In genomic region chr2:34668440-34669191, GRCm38 (mm10) we compare ENCODE assay signal across 9 mouse cellular contexts.
A peak's percentile ranks its signal among the peaks of the same experiment; 100 is the strongest.
DNase-seq lines count a peak whose midpoint lies in the region; ATAC-seq and TF ChIP-seq lines count a peak whose summit lies in the region.
"Had no signal": no experiment of that assay in that cellular context is flagged by ENCODE, and none has a peak within 500 bp of the region (broad histone marks: within the 10 kb centered on the region; RNA-seq: fewer than 3 reads in every experiment).

No protein-coding gene starts in this region.

- H3K4me2 ChIP-seq in heart, embryonic 13.5 days, result peak overlapping the region; percentile 57
- H3K4me2 ChIP-seq in forebrain, postnatal 0 days (ENCODE audit: low read depth), result no peak overlapping the region; the same call in 1 of the 2 replicates
- H3K4me2 ChIP-seq in limb, embryonic 15.5 days, result no peak overlapping the region

- H3K4me3 ChIP-seq in heart, embryonic 13.5 days, result peak overlapping the region; percentile 25; the same call in 1 of the 2 replicates
- no peak overlapping the region for H3K4me3 ChIP-seq in forebrain, postnatal 0 days (ENCODE audit: low read depth, low read length)
- 0 out of 2 replicates have a peak overlapping the region, but pooled peaks have one; percentile 3 for H3K4me3 ChIP-seq in limb, embryonic 15.5 days

- WGBS in heart, embryonic 13.5 days, result 40% methylated on average over 17 of the region's 17 CpGs
- 42% methylated on average over 17 of the region's 17 CpGs for WGBS in forebrain, postnatal 0 days
- WGBS in limb, embryonic 15.5 days, result 33% methylated on average over 17 of the region's 17 CpGs

- no peak for DNase-seq in heart, postnatal 10 days
- DNase-seq in ES-CJ7 (ENCODE audit: low read depth, low spot score), result peak; percentile 58
- peak; percentile 41 for DNase-seq in forebrain, postnatal 0 days
- no peak for DNase-seq in testis, postnatal 14 days (ENCODE audit: low spot score)
- no peak for DNase-seq in kidney, adult 11 months

- no peaks in the 10 kb centered on the region for H3K9me3 ChIP-seq in heart, embryonic 13.5 days
- H3K9me3 ChIP-seq in forebrain, postnatal 0 days (ENCODE audit: low read length), result no peaks in the 10 kb centered on the region
- no peaks in the 10 kb centered on the region for H3K9me3 ChIP-seq in limb, embryonic 15.5 days
- H3K9me3 ChIP-seq: G1E had no signal

- intact Hi-C loops in heart, postnatal 10 days (cut with DNase I), result no loop called here

- no peaks in the 10 kb centered on the region for H3K36me3 ChIP-seq in heart, embryonic 13.5 days
- no peaks in the 10 kb centered on the region; the same call in 1 of the 2 replicates for H3K36me3 ChIP-seq in forebrain, postnatal 0 days (ENCODE audit: insufficient read depth)
- H3K36me3 ChIP-seq in limb, embryonic 15.5 days, result no peaks in the 10 kb centered on the region

- peak overlapping the region; percentile 89 for H3K27ac ChIP-seq in heart, embryonic 13.5 days (replicated peaks)
- H3K27ac ChIP-seq in forebrain, postnatal 0 days (ENCODE audit: low read depth, low read length), result no peak overlapping the region
- no peak overlapping the region for H3K27ac ChIP-seq in limb, embryonic 15.5 days

- TF ChIP-seq CTCF in forebrain, postnatal 0 days (IDR thresholded peaks at IDR 0.05; ENCODE audit: low read depth), result no peak

- H3K9ac ChIP-seq in heart, embryonic 13.5 days, result peak overlapping the region; percentile 61
- H3K9ac ChIP-seq in forebrain, postnatal 0 days, result no peak overlapping the region
- H3K9ac ChIP-seq in limb, embryonic 15.5 days, result no peak overlapping the region

- H3K4me1 ChIP-seq in heart, embryonic 13.5 days, result peaks cover 34% of the 10 kb centered on the region
- H3K4me1 ChIP-seq in forebrain, postnatal 0 days (ENCODE audit: insufficient read depth), result no peaks in the 10 kb centered on the region
- H3K4me1 ChIP-seq in limb, embryonic 15.5 days, result peaks cover 15% of the 10 kb centered on the region

- no peak for ATAC-seq in heart, embryonic 13.5 days (ENCODE audit: extremely low read depth, insufficient number of reproducible peaks, low FRiP score, low TSS enrichment)
- ATAC-seq in forebrain, postnatal 0 days, result peak; percentile 27
- ATAC-seq in limb, embryonic 15.5 days (ENCODE audit: insufficient number of reproducible peaks, low FRiP score, low TSS enrichment, low read depth), result no peak
- ATAC-seq in megakaryocyte-erythroid progenitor cell, adult 5-6 weeks (replicated peaks; ENCODE audit: low FRiP score, low TSS enrichment, poor library complexity, severe bottlenecking), result no peak

- H3K27me3 ChIP-seq in heart, embryonic 13.5 days (replicated peaks), result 0 out of 2 replicates have a peak, but pooled peaks cover 2% of the 10 kb centered on the region
- H3K27me3 ChIP-seq in forebrain, postnatal 0 days (ENCODE audit: insufficient read depth, low read length), result no peaks in the 10 kb centered on the region
- peaks cover 11% of the 10 kb centered on the region; the same call in 1 of the 2 replicates for H3K27me3 ChIP-seq in limb, embryonic 15.5 days

Comparison
In these comparisons a context has a peak if more than half of its experiments do, and no peak if none do; other contexts are left out.
1. DNase-seq: peak in ES-CJ7 (single experiment) and forebrain, postnatal 0 days (single experiment); none in heart, postnatal 10 days (0 of 2), testis, postnatal 14 days (single experiment) and kidney, adult 11 months (single experiment).